Mouse (Mus musculus) limb, embryonic 12.5 days (tissue): ENCODE measurements around the gene Chrm4. TPM values are rescaled to one million over a fixed set of nuclear protein-coding genes. Genes with fewer than 3 reads are reported as not detected.

Source experiments
- ATAC-seq: fragments of 200-750 bp; cut with Nextera tagmentation; 2 replicates; pipeline ENCODE4 v1.8.0; 2017; ENCODE audit warnings: low read depth, moderate TSS enrichment; ENCODE audit not compliant: insufficient number of reproducible peaks, insufficient read depth, low FRiP score, low TSS enrichment
- H3K27ac ChIP-seq: fragments of 300-500 bp; sonication (generic); 2 replicates; pipeline ENCODE4 v1.5.1; 2016; ENCODE audit warnings: mild to moderate bottlenecking, moderate library complexity
- H3K27me3 ChIP-seq: fragments of 300-500 bp; sonication (generic); 2 replicates; pipeline ENCODE4 v1.6.1; 2016; ENCODE audit warnings: mild to moderate bottlenecking, moderate library complexity
- H3K36me3 ChIP-seq: fragments of 300-500 bp; sonication (generic); 2 replicates; pipeline ENCODE4 v1.6.1; 2016; ENCODE audit warnings: mild to moderate bottlenecking, moderate library complexity
- H3K4me1 ChIP-seq: fragments of 300-500 bp; sonication (generic); replicated peaks from 2 replicates; pipeline ENCODE4 v1.6.1; 2016
- H3K4me2 ChIP-seq: fragments of 300-500 bp; sonication (generic); 2 replicates; pipeline ENCODE4 v1.6.1; 2016; ENCODE audit warnings: mild to moderate bottlenecking, moderate library complexity
- H3K4me3 ChIP-seq: fragments of 300-500 bp; sonication (generic); replicated peaks from 2 replicates; pipeline ENCODE4 v1.5.1; 2016; ENCODE audit warnings: mild to moderate bottlenecking
- H3K9ac ChIP-seq: fragments of 300-500 bp; sonication (generic); replicated peaks from 2 replicates; pipeline ENCODE4 v1.6.1; 2016; ENCODE audit warnings: mild to moderate bottlenecking, moderate library complexity
- H3K9me3 ChIP-seq: fragments of 300-500 bp; sonication (generic); 2 replicates; pipeline ENCODE4 v1.6.1; 2016; ENCODE audit warnings: mild to moderate bottlenecking, moderate library complexity
- WGBS: fragments of 180-500 bp; shearing (Covaris S2); methylation state at CpG from one replicate; pipeline ENCODE4 v1.1.7; 2016; 5-methylcytosine and 5-hydroxymethylcytosine counted together
- polyA plus RNA-seq: library from polyadenylated mRNA; unstranded; fragments of >200 nt; fragmentation: Nextera tagmentation; extraction: Ambion mirVana; gene quantifications from 2 replicates; pipeline ENCODE4 v1.2.1, GENCODE M21; 2016

Gene Chrm4
- polyA plus RNA-seq: 0.33 and 0.65 TPM in 2 replicates

GRCm38 (mm10) chr2:91926949-91927348 is at the start of gene Chrm4:
Gene Chrm4 (plus strand): TSS chr2:91927249.
- no peak within 1 kb of the TSS for H3K27ac ChIP-seq
- H3K27me3 ChIP-seq: peaks cover 38% of the 10 kb centered on the region
- 81% methylated on average over 3 of the region's 3 CpGs for WGBS
- ATAC-seq: no peak
- H3K4me2 ChIP-seq: peak within 1 kb of the TSS; percentile 28; the same call in 1 of the 2 replicates
- peaks cover 18% of the 10 kb centered on the region for H3K36me3 ChIP-seq
- H3K4me3 ChIP-seq: no peak within 1 kb of the TSS
- no peak within 1 kb of the TSS for H3K9ac ChIP-seq
- H3K4me1 ChIP-seq: peaks cover 42% of the 10 kb centered on the region
- H3K9me3 ChIP-seq: no peaks in the 10 kb centered on the region

DNA sequence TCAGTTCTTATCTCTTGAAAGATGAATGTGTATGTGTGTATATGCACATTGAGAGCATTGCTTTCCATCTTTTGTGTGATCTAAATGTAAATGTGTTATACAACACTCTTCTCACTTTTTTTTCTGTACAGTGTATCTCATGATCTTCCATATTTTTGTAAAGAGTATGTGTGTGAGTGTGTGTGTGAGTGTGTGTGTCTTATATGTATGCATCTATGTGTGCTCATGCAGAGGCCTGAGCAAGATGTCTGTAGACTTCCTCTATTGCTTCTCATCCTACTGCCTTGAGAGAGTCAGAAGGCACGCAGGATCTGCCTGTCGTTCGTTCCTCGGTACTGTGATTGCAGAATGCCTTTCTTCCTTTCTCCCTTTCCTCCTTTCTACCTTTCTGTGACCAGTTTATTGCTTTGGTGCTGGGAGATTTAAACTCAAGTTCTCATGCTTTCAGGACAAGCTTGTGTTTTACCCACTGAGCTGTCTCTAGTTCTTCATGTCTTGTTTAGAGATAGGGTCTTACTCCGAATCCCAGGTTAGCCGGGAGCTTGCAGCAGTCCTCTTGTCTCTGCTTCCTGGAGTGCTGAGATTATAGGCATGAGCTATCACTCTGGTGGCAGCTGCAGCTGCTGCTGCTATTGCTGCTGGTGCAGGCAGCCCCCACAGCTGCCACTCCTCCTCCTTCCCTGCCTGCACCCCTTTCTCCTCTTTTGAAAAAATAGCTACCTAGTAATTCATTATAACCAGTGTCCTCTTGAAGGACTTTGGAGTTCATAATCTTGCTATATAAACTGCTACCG is 48.5 kb upstream of the Chrm4 start:
- WGBS: 84% methylated on average over 7 of the region's 7 CpGs
- H3K27me3 ChIP-seq: no peaks in the 10 kb centered on the region
- H3K27ac ChIP-seq: no peak overlapping the region
- no peak overlapping the region for H3K4me2 ChIP-seq
- peaks cover 20% of the 10 kb centered on the region for H3K36me3 ChIP-seq
- no peak for ATAC-seq
- no peak overlapping the region for H3K4me3 ChIP-seq
- no peaks in the 10 kb centered on the region for H3K4me1 ChIP-seq
- H3K9me3 ChIP-seq: no peaks in the 10 kb centered on the region
- H3K9ac ChIP-seq: no peak overlapping the region

GRCm38 (mm10) chr2:91883961-91884360 is 43.1 kb upstream of the Chrm4 start:
- ATAC-seq: no peak
- Histone ChIP-seq H3K4me3 (no peak overlapping the region), H3K9ac (no peak overlapping the region), H3K27me3 (no peaks in the 10 kb centered on the region), H3K27ac (no peak overlapping the region), H3K4me2 (no peak overlapping the region), H3K9me3 (no peaks in the 10 kb centered on the region), H3K36me3 (peaks cover 32% of the 10 kb centered on the region), H3K4me1 (no peaks in the 10 kb centered on the region)
- 87% methylated on average over 4 of the region's 4 CpGs for WGBS

- H3K4me3 ChIP-seq: no peak overlapping the region
- ATAC-seq: no peak
- H3K4me1 ChIP-seq: no peaks in the 10 kb centered on the region
- H3K9ac ChIP-seq: no peak overlapping the region
- no peak overlapping the region for H3K4me2 ChIP-seq
- no peaks in the 10 kb centered on the region for H3K9me3 ChIP-seq
- H3K27me3 ChIP-seq: no peaks in the 10 kb centered on the region
- WGBS: 85% methylated on average over 4 of the region's 4 CpGs
- peaks cover 38% of the 10 kb centered on the region for H3K36me3 ChIP-seq
- no peak overlapping the region for H3K27ac ChIP-seq
Observed at GRCm38 (mm10) chr2:91884616-91885015, 42.4 kb upstream of the Chrm4 start.

GRCm38 (mm10) chr2:91894716-91895115 is 32.3 kb upstream of the Chrm4 start:
- Histone ChIP-seq H3K27ac (no peak overlapping the region), H3K9me3 (no peaks in the 10 kb centered on the region), H3K36me3 (peaks cover 25% of the 10 kb centered on the region; the same call in 1 of the 2 replicates), H3K4me1 (no peaks in the 10 kb centered on the region), H3K9ac (no peak overlapping the region), H3K4me3 (no peak overlapping the region), H3K4me2 (no peak overlapping the region), H3K27me3 (no peaks in the 10 kb centered on the region)
- ATAC-seq: no peak
- WGBS: 89% methylated on average over 3 of the region's 3 CpGs

GRCm38 (mm10) chr2:91895401-91895800 is 31.6 kb upstream of the Chrm4 start:
- Histone ChIP-seq H3K4me2 (no peak overlapping the region), H3K4me3 (no peak overlapping the region), H3K36me3 (peaks cover 22% of the 10 kb centered on the region; the same call in 1 of the 2 replicates), H3K27ac (no peak overlapping the region), H3K9me3 (no peaks in the 10 kb centered on the region), H3K27me3 (no peaks in the 10 kb centered on the region), H3K9ac (no peak overlapping the region), H3K4me1 (no peaks in the 10 kb centered on the region)
- no peak for ATAC-seq
- WGBS: 95% methylated on average over 3 of the region's 3 CpGs

DNA sequence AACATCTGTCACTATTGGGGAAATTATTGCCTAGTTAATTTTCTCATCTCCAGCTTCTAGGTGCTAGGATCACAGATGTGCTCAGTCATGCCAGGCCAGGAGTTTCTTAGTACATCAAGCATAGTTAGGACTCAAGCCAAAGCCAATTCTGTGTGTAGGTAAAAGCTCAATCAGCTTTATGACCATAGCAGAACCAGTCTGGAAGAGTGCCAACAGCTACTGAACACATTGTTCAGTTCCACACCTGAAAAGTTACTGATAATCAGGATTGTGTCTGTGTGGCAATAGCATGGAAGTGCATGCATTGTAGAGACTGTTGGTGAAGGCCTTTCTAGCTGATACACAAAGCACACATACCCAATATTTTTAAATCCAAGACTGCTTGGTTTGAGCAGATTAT is 29.1 kb upstream of the Chrm4 start:
- Histone ChIP-seq H3K36me3 (peaks cover 35% of the 10 kb centered on the region; the same call in 1 of the 2 replicates), H3K9me3 (no peaks in the 10 kb centered on the region), H3K27ac (no peak overlapping the region), H3K4me2 (no peak overlapping the region), H3K4me3 (no peak overlapping the region), H3K4me1 (no peaks in the 10 kb centered on the region), H3K9ac (no peak overlapping the region), H3K27me3 (no peaks in the 10 kb centered on the region)
- no peak for ATAC-seq

GRCm38 (mm10) chr2:91899141-91899540 is 27.9 kb upstream of the Chrm4 start:
- ATAC-seq: no peak
- 97% methylated on average over 3 of the region's 3 CpGs for WGBS
- H3K4me3 ChIP-seq: no peak overlapping the region
- no peaks in the 10 kb centered on the region for H3K9me3 ChIP-seq
- H3K4me2 ChIP-seq: no peak overlapping the region
- no peak overlapping the region for H3K9ac ChIP-seq
- H3K27ac ChIP-seq: no peak overlapping the region
- H3K27me3 ChIP-seq: no peaks in the 10 kb centered on the region
- no peaks in the 10 kb centered on the region for H3K4me1 ChIP-seq
- H3K36me3 ChIP-seq: peaks cover 37% of the 10 kb centered on the region; the same call in 1 of the 2 replicates

DNA sequence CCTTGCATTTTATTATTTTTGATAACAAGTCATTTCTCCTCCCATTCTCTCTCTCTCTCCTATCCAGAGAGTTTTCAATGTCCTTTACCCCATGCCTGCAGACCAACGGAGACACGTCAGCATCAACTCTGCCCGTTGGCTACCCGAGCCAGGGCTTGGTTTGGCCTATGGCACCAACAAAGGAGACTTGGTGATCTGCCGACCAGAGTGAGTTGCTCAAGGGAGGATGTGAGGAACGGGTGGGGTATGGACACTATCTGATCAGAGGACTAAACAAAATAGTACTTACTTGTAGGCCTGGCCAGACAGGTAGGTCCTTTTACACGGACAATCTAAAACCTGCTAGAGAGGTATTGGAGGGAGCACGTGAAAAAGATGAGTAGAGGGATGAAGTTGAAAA is 26.6 kb upstream of the Chrm4 start:
- H3K36me3 ChIP-seq: peaks cover 40% of the 10 kb centered on the region
- ATAC-seq: no peak
- H3K27me3 ChIP-seq: no peaks in the 10 kb centered on the region
- no peaks in the 10 kb centered on the region for H3K9me3 ChIP-seq
- 92% methylated on average over 8 of the region's 8 CpGs for WGBS
- H3K9ac ChIP-seq: no peak overlapping the region
- H3K27ac ChIP-seq: no peak overlapping the region
- H3K4me2 ChIP-seq: no peak overlapping the region
- H3K4me3 ChIP-seq: no peak overlapping the region
- no peaks in the 10 kb centered on the region for H3K4me1 ChIP-seq

- Histone ChIP-seq H3K27me3 (no peaks in the 10 kb centered on the region), H3K4me1 (no peaks in the 10 kb centered on the region), H3K4me3 (no peak overlapping the region), H3K9me3 (no peaks in the 10 kb centered on the region), H3K36me3 (peaks cover 51% of the 10 kb centered on the region), H3K4me2 (no peak overlapping the region), H3K27ac (no peak overlapping the region), H3K9ac (no peak overlapping the region)
- no peak for ATAC-seq
- WGBS: 74% methylated on average over 5 of the region's 5 CpGs
Observed at GRCm38 (mm10) chr2:91902336-91902735, 24.7 kb upstream of the Chrm4 start.

- no peak overlapping the region for H3K4me3 ChIP-seq
- H3K27ac ChIP-seq: no peak overlapping the region
- no peaks in the 10 kb centered on the region for H3K27me3 ChIP-seq
- no peak overlapping the region for H3K4me2 ChIP-seq
- no peaks in the 10 kb centered on the region for H3K9me3 ChIP-seq
- 87% methylated on average over 3 of the region's 3 CpGs for WGBS
- H3K9ac ChIP-seq: no peak overlapping the region
- ATAC-seq: no peak
- H3K36me3 ChIP-seq: peaks cover 54% of the 10 kb centered on the region
- no peaks in the 10 kb centered on the region for H3K4me1 ChIP-seq
Observed at GRCm38 (mm10) chr2:91903171-91903925, 23.7 kb upstream of the Chrm4 start.
